Mouse (Mus musculus) forebrain, postnatal 0 days (tissue): ENCODE results near the gene Tex33. TPM values are rescaled to one million over a fixed set of nuclear protein-coding genes. Genes with fewer than 3 reads are reported as not detected.
A peak's percentile ranks its signal among the peaks of the same experiment; 100 is the strongest.

Experiments used
- ATAC-seq: fragments of 200-750 bp; cut with Nextera tagmentation; 2 replicates; pipeline ENCODE4 v1.8.0; 2017; ENCODE audit warnings: mild to moderate bottlenecking, moderate library complexity
- DNase-seq: peaks from one replicate; pipeline ENCODE4 v3.0.0-alpha.2; 2015
- H3K27ac ChIP-seq: fragments of 300-500 bp; sonication (generic); 2 replicates; pipeline ENCODE4 v1.5.1; 2014; ENCODE audit warnings: low read depth, mild to moderate bottlenecking, antibody characterized with exemption, low read length, moderate library complexity, mixed read lengths
- H3K27me3 ChIP-seq: fragments of 300-500 bp; sonication (generic); 2 replicates; pipeline ENCODE4 v1.6.1; 2014; ENCODE audit warnings: mild to moderate bottlenecking, low read length, mixed read lengths; ENCODE audit not compliant: insufficient read depth
- H3K36me3 ChIP-seq: fragments of 300-500 bp; sonication (generic); 2 replicates; pipeline ENCODE4 v1.6.1; 2014; ENCODE audit warnings: mild to moderate bottlenecking, moderate library complexity; ENCODE audit not compliant: insufficient read depth
- H3K4me1 ChIP-seq: fragments of 300-500 bp; sonication (generic); 2 replicates; pipeline ENCODE4 v1.6.1; 2014; ENCODE audit warnings: antibody characterized with exemption; ENCODE audit not compliant: insufficient read depth
- H3K4me2 ChIP-seq: fragments of 300-500 bp; sonication (generic); 2 replicates; pipeline ENCODE4 v1.6.1; 2014; ENCODE audit warnings: low read depth, mild to moderate bottlenecking, moderate library complexity
- H3K4me3 ChIP-seq: fragments of 300-500 bp; sonication (generic); 2 replicates; pipeline ENCODE4 v1.5.1; 2014; ENCODE audit warnings: low read depth, low read length, mixed read lengths
- H3K9ac ChIP-seq: fragments of 300-500 bp; sonication (generic); 2 replicates; pipeline ENCODE4 v1.6.1; 2014; ENCODE audit warnings: mild to moderate bottlenecking
- H3K9me3 ChIP-seq: fragments of 300-500 bp; sonication (generic); 2 replicates; pipeline ENCODE4 v1.6.1; 2016; ENCODE audit warnings: low read length
- CTCF ChIP-seq: sonication (generic); IDR thresholded peaks from 2 replicates; pipeline ENCODE4 v1.5.1; 2016; ENCODE audit warnings: antibody characterized with exemption, control low read depth, low read depth
- WGBS: fragments of 180-500 bp; shearing (Covaris S2); extraction: QIAGEN DNeasy Blood & Tissue Kit; methylation state at CpG from one replicate; pipeline ENCODE4 v1.1.7; 2014; 5-methylcytosine and 5-hydroxymethylcytosine counted together
- polyA plus RNA-seq: library from polyadenylated mRNA; unstranded; fragments of >200 nt; fragmentation: Nextera tagmentation; extraction: Ambion mirVana; gene quantifications from 2 replicates; pipeline ENCODE4 v1.2.1, GENCODE M21; 2015
- total RNA-seq: library from RNA; depleted of rRNA; stranded (reverse); fragments of >200 nt; gene quantifications from 2 replicates; pipeline ENCODE4 v1.2.3, GENCODE M21; 2014

Gene Tex33
- total and polyA plus RNA-seq, 2 experiments from 2014 or later, result not detected

GRCm38 (mm10) chr15:78416937-78417336, 21.2 kb upstream of the Tex33 start:
- DNase-seq, result no peak
- H3K4me3 ChIP-seq, result no peak overlapping the region
- no peaks in the 10 kb centered on the region for H3K4me1 ChIP-seq
- H3K36me3 ChIP-seq, result peaks cover 6% of the 10 kb centered on the region; the same call in 1 of the 2 replicates
- H3K4me2 ChIP-seq, result no peak overlapping the region
- H3K9ac ChIP-seq, result no peak overlapping the region
- ATAC-seq, result no peak
- H3K27me3 ChIP-seq, result 0 out of 2 replicates have a peak, but pooled peaks cover 6% of the 10 kb centered on the region
- no peaks in the 10 kb centered on the region for H3K9me3 ChIP-seq
- TF ChIP-seq CTCF, result no peak
- H3K27ac ChIP-seq, result no peak overlapping the region
- WGBS, result 13% methylated on average over 4 of the region's 4 CpGs

DNA sequence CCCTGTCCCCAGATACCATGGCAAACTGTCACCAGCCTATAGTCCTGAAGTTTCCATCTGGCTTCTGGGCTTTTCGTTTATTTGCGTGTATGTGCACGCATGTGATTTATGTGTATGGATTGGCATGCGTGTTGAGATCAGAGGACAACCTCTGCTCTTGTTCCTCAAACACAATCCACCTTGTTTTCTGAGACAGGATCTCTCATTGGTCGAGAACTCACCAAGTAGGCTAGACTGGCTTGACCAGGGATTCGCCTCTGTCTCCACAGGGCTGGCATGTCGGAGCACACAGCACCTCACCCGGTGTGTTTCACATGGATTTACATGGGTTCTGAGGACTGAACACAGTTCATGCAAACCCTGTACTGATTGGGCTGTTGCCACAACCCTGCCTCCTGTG, 18.4 kb upstream of the Tex33 start:
- no peak for TF ChIP-seq CTCF
- no peak for DNase-seq
- Histone ChIP-seq H3K27ac (no peak overlapping the region), H3K4me1 (no peaks in the 10 kb centered on the region), H3K4me3 (no peak overlapping the region), H3K4me2 (no peak overlapping the region), H3K9ac (no peak overlapping the region), H3K27me3 (peaks cover 2% of the 10 kb centered on the region; the same call in 1 of the 2 replicates), H3K9me3 (no peaks in the 10 kb centered on the region), H3K36me3 (peaks cover 13% of the 10 kb centered on the region; the same call in 1 of the 2 replicates)
- 91% methylated on average over 8 of the region's 8 CpGs for WGBS
- ATAC-seq, result no peak

GRCm38 (mm10) chr15:78413719-78414117, 18.0 kb upstream of the Tex33 start:
- no peak for TF ChIP-seq CTCF
- no peaks in the 10 kb centered on the region for H3K4me1 ChIP-seq
- no peak overlapping the region for H3K4me3 ChIP-seq
- H3K36me3 ChIP-seq, result peaks cover 13% of the 10 kb centered on the region; the same call in 1 of the 2 replicates
- no peak overlapping the region for H3K9ac ChIP-seq
- no peak for DNase-seq
- no peak for ATAC-seq
- WGBS, result 50% methylated on average over 1 of the region's 1 CpGs
- no peaks in the 10 kb centered on the region for H3K9me3 ChIP-seq
- no peak overlapping the region for H3K27ac ChIP-seq
- no peak overlapping the region for H3K4me2 ChIP-seq
- peaks cover 6% of the 10 kb centered on the region; the same call in 1 of the 2 replicates for H3K27me3 ChIP-seq

DNA sequence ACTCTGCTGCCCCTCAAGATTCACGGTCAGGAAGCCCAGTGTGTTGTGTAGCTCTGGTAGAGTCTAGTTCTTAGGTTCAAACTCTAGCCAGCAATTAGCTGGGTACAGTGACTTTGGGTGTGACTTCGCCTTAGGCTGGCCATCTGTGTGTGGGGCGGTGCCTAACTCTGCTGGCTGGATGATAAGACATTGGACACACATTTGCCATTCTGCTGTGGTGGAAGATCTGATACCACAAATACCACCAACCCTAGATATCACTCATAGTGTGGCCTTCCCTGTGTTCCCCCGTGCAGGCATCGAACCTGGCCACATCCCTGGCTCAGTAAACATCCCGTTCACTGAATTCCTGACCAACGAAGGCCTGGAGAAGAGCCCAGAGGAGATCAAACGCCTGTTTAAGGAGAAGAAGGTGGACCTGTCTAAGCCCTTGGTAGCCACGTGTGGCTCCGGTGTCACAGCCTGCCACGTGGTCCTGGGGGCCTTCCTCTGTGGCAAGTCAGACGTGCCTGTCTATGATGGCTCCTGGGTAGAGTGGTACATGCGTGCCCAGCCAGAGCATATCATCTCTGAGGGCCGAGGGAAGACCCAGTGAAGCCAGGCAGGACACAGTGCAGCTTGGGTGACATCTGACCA, 17.5 kb upstream of the Tex33 start:
- ATAC-seq (no peak), DNase-seq (no peak)
- H3K27ac ChIP-seq, result no peak overlapping the region
- H3K4me2 ChIP-seq, result no peak overlapping the region
- no peak for TF ChIP-seq CTCF
- H3K4me3 ChIP-seq, result no peak overlapping the region
- peaks cover 13% of the 10 kb centered on the region; the same call in 1 of the 2 replicates for H3K36me3 ChIP-seq
- H3K9ac ChIP-seq, result no peak overlapping the region
- 91% methylated on average over 14 of the region's 14 CpGs for WGBS
- no peaks in the 10 kb centered on the region for H3K9me3 ChIP-seq
- no peaks in the 10 kb centered on the region for H3K4me1 ChIP-seq
- peaks cover 6% of the 10 kb centered on the region; the same call in 1 of the 2 replicates for H3K27me3 ChIP-seq

DNA sequence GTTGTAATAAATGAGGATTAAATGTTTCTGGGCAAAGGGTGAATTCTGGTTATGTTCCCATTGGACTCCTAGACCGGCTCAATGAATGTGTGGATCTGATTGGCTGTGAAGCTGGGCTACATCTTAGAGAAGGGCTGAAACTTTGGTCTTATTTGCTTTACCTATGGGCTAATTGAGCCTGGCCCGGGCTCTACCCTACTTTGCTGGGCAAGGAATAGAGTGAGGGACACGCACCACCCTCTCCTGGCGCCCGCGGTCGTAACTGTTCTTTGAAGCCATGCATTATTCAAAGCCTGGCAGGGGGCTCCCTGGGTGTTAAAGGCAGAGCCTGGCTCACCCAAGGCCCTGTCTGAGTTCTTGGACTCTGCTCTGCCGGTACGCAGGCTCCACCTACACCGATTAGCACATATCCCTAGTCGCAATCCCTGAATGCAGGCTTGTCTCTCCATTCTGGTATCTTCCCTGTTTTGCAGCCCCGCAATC, 13.9 kb upstream of the Tex33 start:
- no peak overlapping the region for H3K27ac ChIP-seq
- TF ChIP-seq CTCF, result no peak
- peak overlapping the region; percentile 38 for H3K4me2 ChIP-seq
- H3K9ac ChIP-seq, result no peak overlapping the region
- H3K4me1 ChIP-seq, result peaks cover 14% of the 10 kb centered on the region; the same call in 1 of the 2 replicates
- WGBS, result 10% methylated on average over 12 of the region's 12 CpGs
- peaks cover 13% of the 10 kb centered on the region; the same call in 1 of the 2 replicates for H3K36me3 ChIP-seq
- peaks cover 6% of the 10 kb centered on the region; the same call in 1 of the 2 replicates for H3K27me3 ChIP-seq
- no peak for DNase-seq
- no peaks in the 10 kb centered on the region for H3K9me3 ChIP-seq
- peak overlapping the region; percentile 22 for H3K4me3 ChIP-seq
- no peak for ATAC-seq

DNA sequence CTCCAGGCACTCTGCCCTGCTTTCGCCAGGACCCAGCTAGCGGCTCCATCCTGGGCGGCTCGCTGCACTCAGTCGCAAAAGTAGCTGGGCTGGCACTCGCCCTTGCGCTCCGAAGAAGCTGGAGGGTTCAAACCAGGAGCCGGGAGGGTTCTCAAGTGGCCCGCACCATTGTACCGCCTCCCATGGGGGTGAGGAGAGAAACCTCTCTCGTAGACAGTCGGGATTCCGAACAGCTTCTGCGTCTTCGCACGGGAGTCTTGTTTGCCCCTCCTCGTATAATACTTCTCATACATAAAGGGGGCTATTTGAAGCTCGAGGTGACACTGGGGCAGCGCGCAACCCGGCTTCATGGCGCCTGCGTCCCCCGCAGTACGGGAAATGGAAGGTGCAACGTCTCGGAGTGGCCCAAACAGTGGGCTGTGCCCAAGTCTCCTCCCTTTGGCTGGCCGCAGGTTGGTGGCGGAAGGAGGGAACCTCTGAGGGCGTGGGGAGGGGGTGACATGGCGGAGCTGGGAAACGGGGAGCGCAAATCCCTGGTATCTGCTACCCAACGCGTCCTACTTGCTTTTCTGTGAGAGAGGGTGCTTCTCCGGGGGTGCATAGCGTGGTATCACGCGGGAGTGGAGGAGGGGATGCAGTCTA, 10.7 kb upstream of the Tex33 start, which contains the start of gene Mpst:
TSS of gene Mpst (plus strand) at position 124 of the 642 bp plus-strand sequence.
- peak; percentile 94 for DNase-seq
- Histone ChIP-seq H3K4me2 (peak within 1 kb of the TSS; percentile 86), H3K4me3 (peak within 1 kb of the TSS; percentile 68), H3K27ac (peak within 1 kb of the TSS; percentile 94), H3K36me3 (peaks cover 7% of the 10 kb centered on the region; the same call in 1 of the 2 replicates), H3K9ac (peak within 1 kb of the TSS; percentile 72), H3K27me3 (peaks cover 6% of the 10 kb centered on the region; the same call in 1 of the 2 replicates), H3K9me3 (no peaks in the 10 kb centered on the region), H3K4me1 (peaks cover 14% of the 10 kb centered on the region; the same call in 1 of the 2 replicates)
- WGBS, result under 1% methylated on average over 40 of the region's 40 CpGs
- peak; percentile 87 for ATAC-seq
- no peak for TF ChIP-seq CTCF
